Mouse (Mus musculus) bone marrow macrophage, adult 2 months (primary cell): ENCODE measurements around the gene Gm20431.

Source experiments
- CTCF ChIP-seq: IDR thresholded peaks from 2 replicates; pipeline ENCODE4 v1.5.1; 2012; ENCODE audit warnings: low read depth, mild to moderate bottlenecking, low read length, moderate library complexity
- POLR2A ChIP-seq: IDR thresholded peaks from 2 replicates; pipeline ENCODE4 v1.6.1; 2012; ENCODE audit warnings: mild to moderate bottlenecking, low read depth, low read length, borderline replicate concordance

- TF ChIP-seq CTCF (no peak), POLR2A (no peak)
These were observed 38.3 kb downstream of the Gm20431 start for GRCm38 (mm10) chr2:167622965-167623364.
